Mouse (Mus musculus) stomach, postnatal 0 days (tissue): ENCODE results near the gene Prdm16. TPM values are rescaled to one million over a fixed set of nuclear protein-coding genes. Genes with fewer than 3 reads are reported as not detected.

Source experiments
- ATAC-seq: fragments of 200-750 bp; cut with Nextera tagmentation; 2 replicates; pipeline ENCODE4 v1.8.0; 2017; ENCODE audit not compliant: low FRiP score, low TSS enrichment
- DNase-seq: peaks from one replicate; pipeline ENCODE4 v3.0.0-alpha.2; 2016; ENCODE audit warnings: low spot score
- H3K27ac ChIP-seq: fragments of 300-500 bp; sonication (generic); replicated peaks from 2 replicates; pipeline ENCODE4 v1.5.1; 2014; ENCODE audit warnings: mild to moderate bottlenecking, control low read depth
- H3K27me3 ChIP-seq: fragments of 300-500 bp; sonication (generic); 2 replicates; pipeline ENCODE4 v1.6.1; 2014; ENCODE audit warnings: low read length; ENCODE audit not compliant: control insufficient read depth, insufficient read depth
- H3K36me3 ChIP-seq: fragments of 300-500 bp; sonication (generic); 2 replicates; pipeline ENCODE4 v1.6.1; 2014; ENCODE audit warnings: low read length, mixed read lengths; ENCODE audit not compliant: control insufficient read depth, insufficient read depth
- H3K4me1 ChIP-seq: fragments of 300-500 bp; sonication (generic); replicated peaks from 2 replicates; pipeline ENCODE4 v1.6.1; 2014; ENCODE audit warnings: antibody characterized with exemption; ENCODE audit not compliant: control insufficient read depth, insufficient read depth
- H3K4me2 ChIP-seq: fragments of 300-500 bp; sonication (generic); replicated peaks from 2 replicates; pipeline ENCODE4 v1.6.1; 2014; ENCODE audit warnings: low read depth, mild to moderate bottlenecking, control low read depth, moderate library complexity
- H3K4me3 ChIP-seq: fragments of 300-500 bp; sonication (generic); 2 replicates; pipeline ENCODE4 v1.5.1; 2014; ENCODE audit warnings: low read depth, low read length, control low read depth
- H3K9ac ChIP-seq: fragments of 300-500 bp; sonication (generic); 2 replicates; pipeline ENCODE4 v1.6.1; 2014; ENCODE audit warnings: mild to moderate bottlenecking, low read length, control low read depth, mixed read lengths
- H3K9me3 ChIP-seq: fragments of 300-500 bp; sonication (generic); 2 replicates; pipeline ENCODE4 v1.6.1; 2016; ENCODE audit warnings: low read length; ENCODE audit not compliant: control insufficient read depth
- CTCF ChIP-seq: IDR thresholded peaks from 2 replicates; pipeline ENCODE4 v1.5.1; 2016; ENCODE audit warnings: antibody characterized with exemption, low read depth, mild to moderate bottlenecking, moderate library complexity
- EP300 ChIP-seq: optimal IDR thresholded peaks from 2 replicates; pipeline ENCODE3; 2016; ENCODE audit warnings: antibody characterized with exemption
- WGBS: fragments of 180-500 bp; shearing (Covaris S2); extraction: QIAGEN DNeasy Blood & Tissue Kit; methylation state at CpG from one replicate; pipeline ENCODE4 v1.1.7; 2014; 5-methylcytosine and 5-hydroxymethylcytosine counted together
- polyA plus RNA-seq: library from polyadenylated mRNA; unstranded; fragments of >200 nt; fragmentation: Nextera tagmentation; extraction: Ambion mirVana; gene quantifications from 2 replicates; pipeline ENCODE4 v1.2.1, GENCODE M21; 2015

The Prdm16 gene
- 15.6 and 18.5 TPM in 2 replicates for polyA plus RNA-seq

DNA sequence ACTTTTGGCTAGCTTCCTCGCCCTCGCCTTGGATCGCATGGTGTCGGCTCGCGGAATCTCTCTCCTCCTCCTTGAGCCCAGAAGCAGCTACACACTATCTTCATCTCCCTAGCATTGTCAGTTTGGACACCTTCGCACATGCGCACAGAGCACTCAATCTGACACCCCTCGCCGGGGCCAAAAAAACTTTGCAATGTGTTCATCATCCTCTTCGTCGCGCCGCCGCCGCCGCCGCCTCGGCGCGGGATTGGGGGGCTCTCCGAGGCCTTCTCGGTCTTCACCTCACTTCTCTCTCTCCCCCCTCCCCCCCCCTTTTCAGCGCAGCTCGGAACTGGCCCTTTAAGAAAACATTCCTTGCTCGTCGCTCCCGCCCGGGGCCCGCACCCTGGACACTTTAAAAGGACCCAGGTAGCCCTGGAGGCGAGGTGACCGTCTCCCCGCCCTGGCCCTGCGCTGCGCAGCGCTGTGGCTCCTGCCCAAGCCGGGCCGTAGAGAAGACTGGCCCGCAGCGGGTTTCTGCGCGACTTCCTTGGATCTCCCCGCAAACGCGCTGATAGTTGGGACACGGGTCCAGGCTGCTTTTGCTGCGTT is at the start of gene Prdm16:
Gene Prdm16, minus strand, starts transcription at position 153 of the 591 bp plus-strand sequence.
- WGBS: under 1% methylated on average over 44 of the region's 47 CpGs
- Histone ChIP-seq H3K9me3 (no peaks in the 10 kb centered on the region), H3K4me1 (no peaks in the 10 kb centered on the region), H3K27me3 (peaks cover 2% of the 10 kb centered on the region; the same call in 1 of the 2 replicates), H3K36me3 (no peaks in the 10 kb centered on the region), H3K27ac (peak within 1 kb of the TSS; percentile 92), H3K4me3 (peak within 1 kb of the TSS; percentile 74), H3K4me2 (peak within 1 kb of the TSS; percentile 87), H3K9ac (peak within 1 kb of the TSS; percentile 83)
- TF ChIP-seq CTCF (no peak), EP300 (no peak)
- ATAC-seq (peak; percentile 73), DNase-seq (peak; percentile 89)

DNA sequence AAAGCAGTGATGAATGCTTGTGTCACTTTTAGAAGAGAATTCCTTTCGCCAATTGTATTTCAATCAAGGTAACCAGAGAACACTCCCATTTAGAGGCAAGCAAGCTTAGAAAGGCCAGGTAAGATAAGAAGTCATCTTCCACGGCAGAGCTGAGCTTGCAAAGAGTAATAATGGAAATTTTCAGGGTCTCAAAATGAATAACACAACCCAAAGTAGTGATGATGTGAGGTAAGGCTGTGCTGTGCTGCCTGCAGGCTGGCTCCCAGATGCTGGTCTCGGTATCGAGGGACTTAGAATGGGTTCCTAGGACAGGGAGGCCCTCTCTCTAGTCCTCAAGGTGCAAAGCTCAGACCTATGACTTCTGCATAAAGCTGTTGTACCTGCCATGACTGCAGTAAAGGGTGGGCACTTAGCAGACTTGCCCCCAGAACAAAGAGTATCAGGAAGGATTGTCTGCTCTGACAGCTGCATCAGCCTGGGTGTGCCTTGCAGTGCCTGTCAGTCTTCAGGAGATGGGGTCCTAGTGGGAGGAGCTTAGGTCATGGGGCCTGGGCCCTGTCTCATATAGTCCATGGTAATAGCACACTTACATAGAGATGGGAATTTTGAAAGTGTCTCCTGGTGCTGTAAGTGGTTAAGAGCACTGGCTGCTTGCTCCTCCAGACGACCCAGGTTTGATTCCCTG is 46.5 kb upstream of the Prdm16 start:
- TF ChIP-seq EP300 (no peak), CTCF (no peak)
- Histone ChIP-seq H3K27me3 (no peaks in the 10 kb centered on the region), H3K4me3 (no peak overlapping the region), H3K27ac (no peak overlapping the region), H3K9me3 (no peaks in the 10 kb centered on the region), H3K4me1 (no peaks in the 10 kb centered on the region), H3K9ac (no peak overlapping the region), H3K36me3 (no peaks in the 10 kb centered on the region), H3K4me2 (no peak overlapping the region)
- WGBS: 63% methylated on average over 5 of the region's 5 CpGs
- ATAC-seq: no peak
- DNase-seq: no peak

DNA sequence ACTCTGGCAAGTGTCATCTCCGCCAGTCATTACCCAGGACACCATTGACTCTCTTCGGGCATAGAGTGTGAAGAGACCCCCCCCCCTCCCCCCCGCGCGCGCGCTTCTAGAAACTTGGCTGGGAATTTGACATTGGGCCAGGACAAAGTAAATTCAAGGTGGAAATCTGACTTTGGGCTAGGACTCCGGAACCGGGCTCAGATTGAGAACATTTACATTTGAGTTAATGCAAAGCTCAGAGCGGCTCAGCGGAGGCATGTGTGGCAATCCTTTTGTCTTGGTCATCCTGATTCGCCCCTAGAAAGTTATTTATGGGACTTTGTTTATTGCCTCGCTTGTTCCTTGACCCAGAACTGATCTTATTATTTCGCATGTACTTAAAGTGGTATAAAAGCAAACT is 45.6 kb upstream of the Prdm16 start:
- Histone ChIP-seq H3K9ac (no peak overlapping the region), H3K27ac (no peak overlapping the region), H3K9me3 (no peaks in the 10 kb centered on the region), H3K27me3 (no peaks in the 10 kb centered on the region), H3K36me3 (no peaks in the 10 kb centered on the region), H3K4me3 (no peak overlapping the region), H3K4me1 (no peaks in the 10 kb centered on the region), H3K4me2 (no peak overlapping the region)
- ATAC-seq: no peak
- 48% methylated on average over 14 of the region's 14 CpGs for WGBS
- no peak for TF ChIP-seq EP300
- DNase-seq: no peak

DNA sequence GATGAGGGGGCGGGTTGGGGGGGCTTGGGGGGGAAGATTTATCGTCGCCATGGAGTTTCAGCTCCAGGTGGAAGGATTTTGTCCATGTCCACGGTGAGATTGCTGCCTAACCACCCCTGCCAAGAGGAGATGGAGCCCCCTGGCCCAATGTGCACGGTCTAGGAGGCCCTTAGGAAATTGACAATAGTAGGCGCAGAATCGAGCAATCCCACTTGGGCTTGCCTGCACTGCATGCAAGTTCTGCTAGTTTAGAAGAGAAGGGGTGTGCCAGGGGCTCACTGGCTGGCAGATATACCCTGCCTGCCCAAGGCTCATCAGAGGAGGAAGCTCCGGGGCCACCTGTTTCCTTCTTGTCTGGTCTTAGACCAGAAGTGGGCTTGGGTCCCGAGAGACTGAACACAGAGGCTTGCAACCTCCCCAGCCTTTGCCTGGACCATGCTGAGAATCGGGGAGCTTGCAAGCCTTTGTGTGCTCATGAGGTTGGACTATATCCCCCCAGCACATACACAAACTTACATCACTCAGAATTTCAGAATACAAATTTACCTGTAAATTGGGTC is 38.8 kb upstream of the Prdm16 start:
- 62% methylated on average over 10 of the region's 10 CpGs for WGBS
- no peaks in the 10 kb centered on the region for H3K36me3 ChIP-seq

DNA sequence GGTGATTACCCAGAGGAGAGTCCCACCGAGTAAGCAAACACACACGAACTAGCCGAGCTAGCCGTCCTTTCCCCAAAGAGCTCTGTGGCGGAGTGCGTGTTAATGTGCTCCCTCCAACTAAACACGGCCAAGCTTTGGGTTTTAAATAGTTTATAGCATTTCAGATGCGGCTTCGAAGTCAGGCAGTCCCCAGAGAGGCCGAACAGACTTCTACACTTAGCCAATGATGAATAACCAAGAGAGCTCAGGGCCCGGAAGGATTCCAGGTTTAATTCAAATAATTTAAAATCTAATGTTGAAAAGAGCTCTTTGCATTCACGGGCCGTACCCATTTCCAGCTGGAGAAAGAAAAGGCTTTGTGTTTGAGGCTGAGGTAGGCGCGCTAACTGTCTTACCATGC is 38.3 kb upstream of the Prdm16 start:
- WGBS: 30% methylated on average over 15 of the region's 15 CpGs
- Histone ChIP-seq H3K27ac (no peak overlapping the region), H3K9me3 (no peaks in the 10 kb centered on the region), H3K4me3 (no peak overlapping the region), H3K36me3 (no peaks in the 10 kb centered on the region), H3K4me1 (no peaks in the 10 kb centered on the region), H3K4me2 (no peak overlapping the region), H3K9ac (no peak overlapping the region), H3K27me3 (no peaks in the 10 kb centered on the region)
- no peak for ATAC-seq
- no peak for TF ChIP-seq EP300
- TF ChIP-seq CTCF: no peak
- no peak for DNase-seq

More for the DNA sequence above, 38.8 kb upstream of the Prdm16 start:
- no peaks in the 10 kb centered on the region for H3K27me3 ChIP-seq
- TF ChIP-seq CTCF: no peak
- TF ChIP-seq EP300: no peak
- no peak for DNase-seq
- no peak overlapping the region for H3K9ac ChIP-seq
- H3K27ac ChIP-seq: no peak overlapping the region
- no peak overlapping the region for H3K4me3 ChIP-seq
- no peaks in the 10 kb centered on the region for H3K4me1 ChIP-seq
- no peaks in the 10 kb centered on the region for H3K9me3 ChIP-seq
- no peak overlapping the region for H3K4me2 ChIP-seq
- ATAC-seq: no peak

DNA sequence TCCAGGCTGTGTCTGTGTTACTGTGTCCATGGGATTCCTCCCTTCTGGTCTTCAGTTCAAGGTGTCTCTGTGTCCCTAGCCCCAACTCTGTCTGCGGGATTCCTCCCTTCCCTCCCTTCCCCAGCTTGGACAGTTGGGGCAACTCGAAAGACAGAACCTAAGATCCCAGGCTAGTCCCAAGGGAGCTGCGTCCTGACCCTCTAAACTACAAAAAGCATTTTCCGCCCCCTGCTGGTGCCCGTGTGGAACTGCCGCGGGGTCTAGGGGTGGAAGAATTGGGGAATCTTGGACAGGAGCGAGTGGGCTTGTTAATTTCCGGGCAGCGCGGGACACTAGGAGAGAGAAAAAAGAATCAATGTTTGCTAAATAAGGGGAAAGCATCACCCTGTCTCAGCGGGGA is 37.9 kb upstream of the Prdm16 start:
- Histone ChIP-seq H3K9ac (no peak overlapping the region), H3K9me3 (no peaks in the 10 kb centered on the region), H3K27ac (no peak overlapping the region), H3K27me3 (no peaks in the 10 kb centered on the region), H3K4me3 (no peak overlapping the region), H3K4me1 (no peaks in the 10 kb centered on the region), H3K36me3 (no peaks in the 10 kb centered on the region), H3K4me2 (no peak overlapping the region)
- TF ChIP-seq CTCF (peak; percentile 89), EP300 (no peak)
- ATAC-seq: no peak
- WGBS: 5% methylated on average over 12 of the region's 12 CpGs
- peak; percentile 71 for DNase-seq
